Mouse (Mus musculus): ENCODE measurements at regions not wholly inside any gene's neighbourhood (a gene's known extent, or its start where the extent isn't known, plus 50 kb on each side); places are given as distances from the start of the nearest gene placed in this dataset.

DNA sequence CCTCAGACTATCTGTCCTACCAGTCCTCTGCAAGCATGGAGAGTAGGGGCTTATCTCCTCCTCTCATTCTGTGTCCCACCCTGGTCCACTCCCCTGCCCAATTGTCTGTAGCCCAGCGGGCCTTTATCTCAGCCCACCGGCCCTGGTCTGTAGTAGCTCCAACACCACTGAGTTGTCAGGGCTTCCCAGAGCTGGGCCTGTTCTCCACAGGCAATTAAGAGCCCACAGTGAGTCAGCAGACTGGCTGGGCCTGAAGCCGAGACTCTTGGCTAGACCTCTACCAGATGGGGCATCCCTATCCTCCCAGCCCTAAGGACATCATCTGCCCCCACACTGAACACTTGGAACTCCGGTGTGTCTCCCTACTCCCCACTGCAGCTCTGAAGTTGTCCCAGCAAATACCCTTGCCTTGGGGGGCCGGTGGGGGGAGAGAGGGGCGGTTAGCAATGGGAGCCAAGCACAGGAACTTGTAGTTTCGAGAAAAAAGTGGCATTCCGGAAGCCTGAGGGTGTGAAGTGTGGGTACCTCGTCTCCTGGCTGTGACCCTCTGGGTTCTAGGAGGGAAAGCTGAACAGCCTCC is 64.7 kb upstream of the Dlg1 start:
- peak; percentile 50 to 72 for DNase-seq (ENCODE audit: low spot score in 2 of 2)

DNA sequence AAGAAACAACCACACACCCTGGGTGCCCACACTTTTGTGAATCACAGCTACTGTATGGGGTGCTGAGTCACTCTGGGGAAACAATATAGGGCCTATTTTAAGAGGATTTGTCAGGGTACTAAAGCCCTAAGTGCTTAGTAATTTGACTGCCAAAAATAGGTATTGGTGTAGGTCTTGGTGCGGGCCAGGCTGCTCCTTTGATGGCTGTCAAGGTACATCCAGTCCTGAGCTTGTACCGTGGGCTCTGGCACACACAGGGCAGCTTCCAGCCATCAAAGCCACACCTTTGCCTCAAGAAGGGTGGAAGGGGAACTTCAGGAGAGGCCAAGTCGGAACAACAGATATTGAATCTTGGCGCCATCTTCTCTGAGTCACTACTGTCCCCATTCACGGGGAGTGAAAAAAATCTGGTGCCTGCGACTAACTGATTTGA is 64.2 kb upstream of the Dlg1 start:
- DNase-seq (ENCODE audit: low spot score in 2 of 2) = no peak

DNA sequence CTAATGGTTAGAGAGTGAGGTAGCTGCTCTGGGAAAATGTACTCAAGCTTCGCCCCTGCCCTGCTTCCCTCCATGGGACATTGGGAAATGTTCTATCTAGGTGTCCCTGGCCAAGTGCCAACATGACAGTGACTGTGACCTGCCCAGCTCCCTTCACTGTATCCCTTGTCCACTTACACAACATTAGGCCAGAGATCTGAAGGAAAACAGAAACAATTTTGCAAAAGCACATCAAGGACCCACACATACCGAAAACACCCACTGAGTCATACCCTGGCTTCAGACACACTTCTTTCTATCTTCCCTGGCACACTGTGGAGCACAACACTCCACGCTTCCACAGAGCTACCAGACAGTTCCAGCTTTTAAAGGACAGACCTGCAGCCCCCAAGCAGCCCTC is 62.0 kb upstream of the Dlg1 start:
- no peak for DNase-seq (ENCODE audit: low spot score in 2 of 2)

DNA sequence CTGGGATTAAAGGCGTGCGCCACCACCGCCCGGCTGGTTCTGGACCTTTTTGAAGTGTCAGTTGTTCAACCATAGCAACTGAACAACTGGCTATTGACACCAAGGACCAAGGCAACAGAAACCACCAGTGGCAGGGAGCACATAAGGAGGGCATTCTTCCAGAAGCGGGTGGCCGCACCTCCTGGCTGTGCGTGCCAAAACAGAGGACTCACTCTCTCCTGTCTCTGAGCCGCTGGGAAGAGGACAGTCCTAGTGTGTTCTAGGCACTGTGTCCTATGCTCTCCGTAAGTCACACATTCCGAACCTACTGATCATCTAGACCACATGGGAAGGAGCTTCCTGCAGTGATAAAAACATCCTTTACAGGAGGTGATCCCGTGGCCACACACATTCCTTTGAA is 60.1 kb upstream of the Dlg1 start:
- DNase-seq (ENCODE audit: low spot score in 2 of 2) = no peak

DNA sequence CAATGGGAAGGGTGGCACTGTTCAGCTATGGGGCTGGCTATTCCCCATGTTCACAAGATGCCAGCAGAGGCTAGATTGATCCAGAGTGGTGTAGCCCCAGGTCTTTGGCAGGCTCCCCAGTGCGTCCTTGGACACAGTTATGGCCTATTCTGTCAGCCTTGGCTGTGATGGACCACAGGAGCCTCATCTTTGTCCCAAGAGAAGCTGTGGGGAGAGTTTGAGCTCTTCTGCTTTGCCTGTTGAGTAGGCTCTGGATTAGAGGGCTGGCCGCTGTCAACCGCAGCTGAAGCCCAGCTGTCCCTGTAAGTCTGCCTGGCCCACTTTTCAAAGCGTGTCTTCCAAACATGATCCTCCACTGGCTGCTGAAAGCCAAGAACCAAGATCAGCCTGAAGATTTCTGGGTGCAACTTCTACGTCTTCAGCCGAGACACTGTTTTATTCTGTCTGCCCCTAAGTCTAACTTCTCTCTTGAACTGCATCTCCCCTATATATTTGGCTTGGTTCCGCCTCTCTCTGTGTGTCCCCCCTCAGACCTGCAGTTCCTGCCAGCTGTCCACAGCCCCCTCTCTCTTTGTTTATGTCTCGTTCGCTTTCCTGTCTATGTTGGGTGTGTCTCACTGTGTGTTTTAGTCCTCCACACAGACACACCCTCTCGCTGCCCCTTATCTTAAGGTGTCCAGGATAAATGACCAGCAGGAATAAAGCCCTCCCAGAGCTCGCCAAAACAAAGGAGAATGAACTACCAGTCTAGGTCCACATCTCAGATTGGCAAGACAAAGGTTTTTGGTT is 56.7 kb upstream of the Dlg1 start:
- no peak for DNase-seq (ENCODE audit: low spot score in 2 of 2)

DNA sequence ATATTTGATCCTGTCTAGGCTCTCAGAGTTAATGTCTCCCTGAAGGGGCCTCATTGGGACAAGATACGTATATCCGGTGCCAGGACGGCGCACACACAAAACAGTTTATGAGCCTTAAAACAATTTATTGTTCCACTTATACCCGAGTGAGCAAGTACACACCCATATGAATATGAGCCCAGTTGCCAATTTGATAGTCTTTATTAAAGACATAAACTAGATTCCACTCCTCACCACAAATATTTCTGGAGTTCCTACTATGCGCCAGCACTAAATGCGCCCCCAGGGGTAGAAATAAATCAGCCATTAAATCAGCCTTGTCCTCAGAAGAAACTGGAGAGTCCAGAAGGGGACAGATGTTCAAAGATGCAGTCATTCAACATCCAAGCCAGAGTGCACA is 54.3 kb upstream of the Dlg1 start:
- DNase-seq (ENCODE audit: low spot score in 2 of 2) = no peak

DNA sequence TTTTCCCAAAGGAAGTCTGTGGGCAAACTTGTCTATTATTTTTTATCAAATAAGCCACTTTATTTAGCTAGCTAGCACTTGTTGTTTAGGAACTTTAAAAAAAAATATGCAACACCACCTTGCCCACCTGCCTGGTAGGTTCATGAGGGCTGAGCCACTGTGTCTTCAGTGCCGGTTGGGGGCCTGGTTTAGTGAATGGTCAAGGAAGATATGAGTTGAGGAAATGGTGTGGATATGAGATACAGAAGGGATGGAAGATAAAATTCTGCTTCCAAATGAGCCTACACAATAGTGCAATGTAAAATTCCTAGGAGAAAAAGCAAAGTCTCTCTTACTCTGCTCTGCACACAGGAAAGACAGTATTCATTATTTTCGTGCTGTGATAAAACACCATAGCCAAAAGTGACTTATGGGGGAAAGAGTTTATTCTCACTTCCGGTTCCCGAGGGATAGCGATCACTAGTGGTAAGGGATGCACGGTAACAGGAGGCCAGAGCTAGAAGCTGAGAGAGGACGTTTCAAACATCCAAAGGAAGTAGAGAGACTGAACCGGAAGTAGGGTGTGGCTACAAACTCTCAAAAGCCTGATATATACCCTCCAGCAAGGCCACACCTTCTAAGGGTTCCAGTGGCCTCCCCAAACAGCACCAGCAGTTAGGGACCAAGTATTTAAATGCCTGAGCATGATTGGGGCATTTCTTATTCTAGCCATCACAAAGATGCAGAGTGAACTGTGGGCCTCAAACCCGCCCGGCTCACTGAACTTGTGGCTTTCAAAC is 53.7 kb upstream of the Dlg1 start:
- DNase-seq (ENCODE audit: low spot score in 2 of 2) = no peak

Data from spleen, postnatal 10 days (tissue).